Mouse (Mus musculus): ENCODE measurements around the gene Btbd3.

Btbd3 gene

GRCm38 (mm10) chr2:138388591-138388990, 132.2 kb downstream of the Btbd3 start:
- DNase-seq (ENCODE audit: low spot score), result peak; percentile 33

GRCm38 (mm10) chr2:138403046-138403445, 146.7 kb downstream of the Btbd3 start:
- no peak for DNase-seq (ENCODE audit: low spot score)

GRCm38 (mm10) chr2:138405753-138406528, 149.6 kb downstream of the Btbd3 start:
- DNase-seq (ENCODE audit: low spot score), result no peak

GRCm38 (mm10) chr2:138406703-138407102, 150.3 kb downstream of the Btbd3 start:
- DNase-seq (ENCODE audit: low spot score), result no peak

- no peak for DNase-seq (ENCODE audit: low spot score)
These were observed 156.2 kb downstream of the Btbd3 start for GRCm38 (mm10) chr2:138412537-138412936.

- DNase-seq (ENCODE audit: low spot score), result no peak
These were observed 166.0 kb downstream of the Btbd3 start for GRCm38 (mm10) chr2:138422321-138422720.

- no peak for DNase-seq (ENCODE audit: low spot score)
These were observed 175.6 kb downstream of the Btbd3 start for GRCm38 (mm10) chr2:138431991-138432390.

- no peak for DNase-seq (ENCODE audit: low spot score)
These were observed 190.1 kb downstream of the Btbd3 start for GRCm38 (mm10) chr2:138446466-138446865.

- DNase-seq (ENCODE audit: low spot score), result no peak
These were observed 190.6 kb downstream of the Btbd3 start for GRCm38 (mm10) chr2:138446943-138447342.

- no peak for DNase-seq (ENCODE audit: low spot score)
These were observed 191.3 kb downstream of the Btbd3 start for GRCm38 (mm10) chr2:138447681-138448080.

- DNase-seq (ENCODE audit: low spot score), result no peak
These were observed 211.7 kb downstream of the Btbd3 start for GRCm38 (mm10) chr2:138468046-138468572.

GRCm38 (mm10) chr2:138473407-138473806, 217.0 kb downstream of the Btbd3 start:
- DNase-seq (ENCODE audit: low spot score), result no peak

- no peak for DNase-seq (ENCODE audit: low spot score)
These were observed 220.1 kb downstream of the Btbd3 start for GRCm38 (mm10) chr2:138476486-138476885.

- DNase-seq (ENCODE audit: low spot score), result no peak
These were observed 220.9 kb downstream of the Btbd3 start for GRCm38 (mm10) chr2:138477278-138477677.

GRCm38 (mm10) chr2:138482541-138482940, 226.2 kb downstream of the Btbd3 start:
- DNase-seq (ENCODE audit: low spot score), result no peak

- no peak for DNase-seq (ENCODE audit: low spot score)
These were observed 228.5 kb downstream of the Btbd3 start for GRCm38 (mm10) chr2:138484871-138485270.

GRCm38 (mm10) chr2:138490688-138491405, 234.5 kb downstream of the Btbd3 start:
- no peak for DNase-seq (ENCODE audit: low spot score)

GRCm38 (mm10) chr2:138492176-138492575, 235.8 kb downstream of the Btbd3 start:
- no peak for DNase-seq (ENCODE audit: low spot score)

- DNase-seq (ENCODE audit: low spot score), result no peak
These were observed 247.6 kb downstream of the Btbd3 start for GRCm38 (mm10) chr2:138503866-138504380.

GRCm38 (mm10) chr2:138515531-138515930, 259.2 kb downstream of the Btbd3 start:
- no peak for DNase-seq (ENCODE audit: low spot score)

- no peak for DNase-seq (ENCODE audit: low spot score)
These were observed 272.1 kb downstream of the Btbd3 start for GRCm38 (mm10) chr2:138528461-138528860.

- no peak for DNase-seq (ENCODE audit: low spot score)
These were observed 275.0 kb downstream of the Btbd3 start for GRCm38 (mm10) chr2:138531160-138531967.

All from adipocyte (in vitro differentiated cells).